Mouse (Mus musculus): ENCODE measurements at regions not wholly inside any gene's neighbourhood (a gene's known extent, or its start where the extent isn't known, plus 50 kb on each side); places are given as distances from the start of the nearest gene placed in this dataset.

DNA sequence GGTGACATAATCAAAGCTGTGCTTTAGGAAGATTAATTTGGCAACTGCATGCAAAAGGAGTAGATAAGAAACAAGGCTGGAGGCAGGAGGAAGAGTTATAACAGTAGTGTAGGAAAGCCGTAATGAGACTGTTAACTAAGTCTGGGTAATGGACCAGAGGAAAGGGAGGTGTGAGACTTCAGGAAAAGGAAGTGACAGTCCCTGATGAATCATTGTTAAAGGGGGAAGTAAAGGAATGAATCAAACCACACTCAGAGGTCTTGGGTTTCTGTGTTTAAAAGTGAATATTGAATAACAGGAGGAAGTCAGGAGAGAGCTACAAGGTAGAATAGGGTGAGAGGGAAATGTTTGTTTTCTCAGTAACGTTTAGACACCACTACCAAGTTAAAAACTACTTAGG is 1175.9 kb downstream of the Diaph3 start:
- peak; percentile 45 for DNase-seq (ENCODE audit: low read depth, low spot score)
- Histone ChIP-seq H3K27me3 (ENCODE audit: control insufficient read depth in 1 of 2, insufficient read depth in 2 of 2, low read length in 2 of 2) (no peaks in the 10 kb centered on the region), H3K27ac (ENCODE audit: control insufficient read depth, low read depth, low read length) (no peak overlapping the region), H3K79me2 (ENCODE audit: control insufficient read depth, insufficient read depth, low read length, poor library complexity) (no peaks in the 10 kb centered on the region), H3K36me3 (ENCODE audit: control insufficient read depth in 1 of 2, insufficient read depth in 2 of 2, low read length in 2 of 2) (no peaks in the 10 kb centered on the region), H3K4me3 (ENCODE audit: control insufficient read depth in 1 of 2, insufficient read depth in 1 of 2, low read depth in 2 of 2, low read length in 2 of 2) (no peak overlapping the region), H3K4me1 (ENCODE audit: control insufficient read depth in 1 of 2, insufficient read depth in 2 of 2, low read length in 2 of 2) (no peaks in the 10 kb centered on the region), H3K9me3 (replicated peaks; ENCODE audit: insufficient read depth, low read length) (no peaks in the 10 kb centered on the region), H3K9ac (ENCODE audit: control insufficient read depth, low read depth, low read length, poor library complexity, severe bottlenecking) (no peak overlapping the region)
- TF ChIP-seq POLR2A (IDR thresholded peaks at IDR 0.05; ENCODE audit: control insufficient read depth in 1 of 2, insufficient read depth in 1 of 2, low read depth in 1 of 2, low read length in 2 of 2, poor library complexity in 1 of 2), result no peak
- TF ChIP-seq GATA1 (IDR thresholded peaks at IDR 0.05; ENCODE audit: low read depth, low read length), result 0 out of 2 replicates have a peak, but pooled peaks have one; percentile 11
- no peak for TF ChIP-seq SMC3 (IDR thresholded peaks at IDR 0.05; ENCODE audit: low read depth, low read length)
- TF ChIP-seq USF1 (IDR thresholded peaks at IDR 0.05; ENCODE audit: low read depth, low read length), result no peak

GRCm38 (mm10) chr14:85945707-85946313 is 1195.2 kb downstream of the Diaph3 start:
- peaks cover 0 to 5% of the 10 kb centered on the region in 2 experiments; a peak in 2 of 4 replicates for H3K36me3 ChIP-seq (ENCODE audit: control insufficient read depth in 1 of 2, insufficient read depth in 2 of 2, low read length in 2 of 2)
- DNase-seq (ENCODE audit: low read depth, low spot score), result no peak
- no peak overlapping the region for H3K4me3 ChIP-seq (ENCODE audit: control insufficient read depth in 1 of 2, insufficient read depth in 1 of 2, low read depth in 2 of 2, low read length in 2 of 2)
- no peaks in the 10 kb centered on the region for H3K27me3 ChIP-seq (ENCODE audit: control insufficient read depth in 1 of 2, insufficient read depth in 2 of 2, low read length in 2 of 2)
- H3K9me3 ChIP-seq (replicated peaks; ENCODE audit: insufficient read depth, low read length), result no peaks in the 10 kb centered on the region
- H3K27ac ChIP-seq (ENCODE audit: control insufficient read depth, low read depth, low read length), result no peak overlapping the region
- H3K79me2 ChIP-seq (ENCODE audit: control insufficient read depth, insufficient read depth, low read length, poor library complexity), result no peaks in the 10 kb centered on the region
- no peak for TF ChIP-seq NRF1 (IDR thresholded peaks at IDR 0.05; ENCODE audit: insufficient read depth, low read depth, low read length, poor library complexity, severe bottlenecking)
- no peak for TF ChIP-seq GATA1 (IDR thresholded peaks at IDR 0.05; ENCODE audit: low read depth, low read length)
- no peak for TF ChIP-seq USF2 (IDR thresholded peaks at IDR 0.05; ENCODE audit: borderline replicate concordance in 1 of 2, insufficient read depth in 1 of 2, low read depth in 1 of 2, low read length in 2 of 2)
- TF ChIP-seq SMC3 (IDR thresholded peaks at IDR 0.05; ENCODE audit: low read depth, low read length), result no peak
- TF ChIP-seq RAD21 (IDR thresholded peaks at IDR 0.05; ENCODE audit: low read depth, low read length), result no peak
- no peak for TF ChIP-seq MYC (IDR thresholded peaks at IDR 0.05; ENCODE audit: low read depth, low read length)
- no peak for TF ChIP-seq CHD2 (IDR thresholded peaks at IDR 0.05; ENCODE audit: low read length)
- TF ChIP-seq POLR2AphosphoS2 (IDR thresholded peaks at IDR 0.05; ENCODE audit: low read length), result no peak
- no peak for TF ChIP-seq NELFE (IDR thresholded peaks at IDR 0.05; ENCODE audit: low read depth, low read length)
- no peak for TF ChIP-seq MAZ (IDR thresholded peaks at IDR 0.05; ENCODE audit: low read depth, low read length)
- peaks cover 0 to 4% of the 10 kb centered on the region in 2 experiments; a peak in 2 of 4 replicates for H3K4me1 ChIP-seq (ENCODE audit: control insufficient read depth in 1 of 2, insufficient read depth in 2 of 2, low read length in 2 of 2)
- no peak overlapping the region for H3K9ac ChIP-seq (ENCODE audit: control insufficient read depth, low read depth, low read length, poor library complexity, severe bottlenecking)

DNA sequence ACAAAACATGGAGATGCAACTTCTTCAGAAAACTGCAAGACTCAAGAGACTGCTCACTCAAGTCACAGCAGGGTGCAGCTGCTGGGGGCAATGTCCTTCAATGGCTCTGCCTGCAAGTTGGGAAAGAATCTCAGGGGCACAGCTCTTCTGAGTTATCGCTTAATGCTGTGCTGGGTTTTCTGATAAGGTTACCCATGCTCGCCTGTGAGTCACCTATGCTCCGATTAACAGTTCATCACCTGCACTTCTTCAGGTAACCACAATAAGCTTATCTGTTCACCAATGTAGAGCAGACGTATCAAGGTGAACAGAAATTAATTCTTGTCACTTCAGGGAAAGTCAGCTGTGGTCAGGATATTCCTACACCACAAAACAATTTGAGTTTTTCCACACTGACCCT is 1198.2 kb downstream of the Diaph3 start:
- Histone ChIP-seq H3K27ac (ENCODE audit: control insufficient read depth, low read depth, low read length) (no peak overlapping the region), H3K36me3 (ENCODE audit: control insufficient read depth in 1 of 2, insufficient read depth in 2 of 2, low read length in 2 of 2) (peaks cover 0 to 5% of the 10 kb centered on the region in 2 experiments; a peak in 2 of 4 replicates), H3K9ac (ENCODE audit: control insufficient read depth, low read depth, low read length, poor library complexity, severe bottlenecking) (no peak overlapping the region), H3K4me1 (ENCODE audit: control insufficient read depth in 1 of 2, insufficient read depth in 2 of 2, low read length in 2 of 2) (peaks cover 0 to 4% of the 10 kb centered on the region in 2 experiments; a peak in 2 of 4 replicates), H3K79me2 (ENCODE audit: control insufficient read depth, insufficient read depth, low read length, poor library complexity) (no peaks in the 10 kb centered on the region), H3K4me3 (ENCODE audit: control insufficient read depth in 1 of 2, insufficient read depth in 1 of 2, low read depth in 2 of 2, low read length in 2 of 2) (no peak overlapping the region), H3K9me3 (replicated peaks; ENCODE audit: insufficient read depth, low read length) (no peaks in the 10 kb centered on the region), H3K27me3 (ENCODE audit: control insufficient read depth in 1 of 2, insufficient read depth in 2 of 2, low read length in 2 of 2) (no peaks in the 10 kb centered on the region)
- DNase-seq (ENCODE audit: low read depth, low spot score), result peak; percentile 26
- no peak for TF ChIP-seq MEF2A (IDR thresholded peaks at IDR 0.05; ENCODE audit: extremely low read depth, insufficient replicate concordance, low read depth, low read length, poor library complexity, severe bottlenecking)
- no peak for TF ChIP-seq SMC3 (IDR thresholded peaks at IDR 0.05; ENCODE audit: low read depth, low read length)
- TF ChIP-seq POLR2A (IDR thresholded peaks at IDR 0.05; ENCODE audit: control insufficient read depth in 1 of 2, insufficient read depth in 1 of 2, low read depth in 1 of 2, low read length in 2 of 2, poor library complexity in 1 of 2), result no peak
- TF ChIP-seq ZNF384 (IDR thresholded peaks at IDR 0.05; ENCODE audit: low read depth, low read length), result no peak
- TF ChIP-seq TCF12 (IDR thresholded peaks at IDR 0.05; ENCODE audit: low read depth, low read length), result peak; percentile 68
- TF ChIP-seq MAFK (IDR thresholded peaks at IDR 0.05; ENCODE audit: borderline replicate concordance, low read depth, low read length), result no peak
- no peak for TF ChIP-seq E2F4 (IDR thresholded peaks at IDR 0.05; ENCODE audit: borderline replicate concordance, low read depth, low read length)
- peak; percentile 72 for TF ChIP-seq GATA1 (IDR thresholded peaks at IDR 0.05; ENCODE audit: low read depth, low read length)
- TF ChIP-seq ETS1 (IDR thresholded peaks at IDR 0.05; ENCODE audit: low read depth, low read length), result 0 out of 2 replicates have a peak, but pooled peaks have one; percentile 5
- TF ChIP-seq HCFC1 (IDR thresholded peaks at IDR 0.05; ENCODE audit: low read depth, low read length), result no peak
- no peak for TF ChIP-seq CHD1 (IDR thresholded peaks at IDR 0.05; ENCODE audit: low read depth, low read length)
- no peak for TF ChIP-seq MYB (IDR thresholded peaks at IDR 0.05; ENCODE audit: low read depth, low read length)
- no peak for TF ChIP-seq BHLHE40 (IDR thresholded peaks at IDR 0.05; ENCODE audit: borderline replicate concordance, low read depth, low read length)
- no peak for TF ChIP-seq GABPA (IDR thresholded peaks at IDR 0.05; ENCODE audit: low read depth, low read length)
- TF ChIP-seq TBP (IDR thresholded peaks at IDR 0.05; ENCODE audit: low read depth, low read length), result no peak

All from MEL (cell line).